Mouse (Mus musculus): ENCODE data around the gene Gpx7.

Gene Gpx7

GRCm38 (mm10) chr4:108406861-108407401, at the start of gene Gpx7:
Gene Gpx7, minus strand, starts transcription at chr4:108406961.
- DNase-seq: no peak

DNA sequence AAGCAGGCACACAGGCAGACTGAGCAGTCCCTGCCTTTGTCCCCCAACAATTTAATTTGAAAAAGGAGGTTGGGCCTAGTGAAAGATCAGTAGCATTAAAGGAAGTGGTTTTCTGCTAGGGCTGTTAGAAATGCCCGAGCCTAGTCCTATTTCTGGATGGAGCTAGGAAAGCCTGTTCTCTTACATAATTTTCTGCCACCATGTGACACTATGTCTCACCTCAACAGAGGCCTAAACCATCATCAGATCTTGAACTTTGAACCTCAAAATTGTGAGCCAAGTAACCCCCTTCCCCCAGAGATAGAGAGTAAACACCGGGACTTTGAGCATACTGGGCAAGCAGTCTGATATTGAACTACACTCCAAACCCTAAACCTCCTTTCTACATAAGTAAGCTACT, 49.3 kb upstream of the Gpx7 start:
- no peak for DNase-seq

GRCm38 (mm10) chr4:108448091-108448490, 41.3 kb upstream of the Gpx7 start:
- DNase-seq: no peak

- no peak for DNase-seq
Measured at GRCm38 (mm10) chr4:108438082-108438840, 31.5 kb upstream of the Gpx7 start.

DNA sequence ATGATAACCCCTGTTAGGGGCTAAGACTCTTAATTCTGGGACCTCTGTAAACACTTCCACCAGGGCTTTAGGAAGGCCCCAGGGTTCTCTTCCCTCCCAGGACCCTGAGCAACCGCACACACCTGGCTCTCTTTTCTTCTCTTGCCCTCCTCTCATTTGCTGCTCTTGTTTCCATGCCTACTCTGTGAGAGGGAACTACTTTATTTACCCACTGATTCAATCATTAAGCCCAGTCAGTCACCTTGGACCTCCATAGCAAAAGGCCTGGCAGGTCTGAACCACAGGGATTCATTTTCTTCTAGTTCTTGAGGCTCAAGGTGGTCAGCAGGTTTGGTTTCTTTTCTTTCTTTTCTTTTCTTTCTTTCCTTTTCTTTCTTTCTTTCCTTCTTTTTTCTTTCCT, 29.5 kb upstream of the Gpx7 start:
- DNase-seq: no peak

DNA sequence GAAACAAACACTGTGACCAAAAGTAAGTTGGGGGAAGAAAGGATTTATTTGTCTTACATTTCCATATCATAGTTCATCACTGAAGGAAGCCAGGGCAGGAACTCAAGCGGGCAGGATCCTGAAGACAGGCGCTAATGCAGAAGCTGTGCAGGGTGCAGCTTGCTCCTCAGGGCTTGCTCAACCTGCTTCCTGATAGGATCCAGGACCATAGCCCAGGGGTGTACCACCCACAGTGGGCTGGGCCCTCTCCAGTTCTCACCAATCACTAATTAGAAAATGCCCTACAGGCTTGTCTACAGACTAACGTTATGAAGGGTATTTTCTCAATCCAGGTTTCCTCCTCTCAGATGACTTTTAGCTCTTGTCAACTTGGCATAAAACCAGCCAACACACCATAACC, 28.9 kb upstream of the Gpx7 start:
- DNase-seq: no peak

- no peak for DNase-seq
Measured at GRCm38 (mm10) chr4:108434781-108435180, 28.0 kb upstream of the Gpx7 start.

GRCm38 (mm10) chr4:108434221-108434620, 27.5 kb upstream of the Gpx7 start:
- no peak for DNase-seq

DNA sequence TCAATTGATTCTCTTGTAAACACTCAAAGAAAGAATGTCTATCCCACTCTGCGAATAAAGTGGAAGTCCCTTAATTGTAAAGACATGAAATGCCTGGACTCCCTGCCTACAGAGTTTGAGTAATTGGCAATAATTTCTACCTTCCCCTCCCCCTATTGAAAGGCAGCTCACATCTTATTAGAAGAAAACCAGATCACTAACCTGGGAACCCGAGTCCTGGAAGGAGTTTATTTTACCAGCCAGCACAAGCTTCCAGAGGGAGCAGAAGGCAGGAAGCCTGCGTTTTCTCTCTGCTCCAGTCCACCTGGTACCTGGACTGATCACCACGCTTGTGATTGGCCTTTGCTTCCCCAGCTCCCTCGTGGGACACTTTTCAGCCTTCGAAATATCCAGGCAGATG, 26.6 kb upstream of the Gpx7 start:
- no peak for DNase-seq

DNA sequence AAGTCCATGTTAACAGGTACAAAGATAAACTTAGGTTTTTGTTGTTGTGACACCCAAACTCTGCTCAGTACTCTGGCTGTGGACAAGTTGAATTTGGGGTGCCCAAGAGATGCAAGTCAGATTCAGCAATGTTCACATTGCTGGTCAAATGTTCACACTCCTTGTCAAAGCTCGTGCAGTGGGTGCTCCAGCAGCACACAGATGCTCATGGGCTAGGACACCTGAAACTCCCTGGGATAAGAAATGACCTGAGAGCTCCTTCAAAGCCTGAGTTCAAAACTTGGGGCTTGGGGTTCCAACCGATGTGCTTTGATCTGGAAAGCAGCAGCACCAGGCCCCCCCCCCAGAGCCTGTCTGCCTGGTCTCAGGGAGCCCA, 24.8 kb upstream of the Gpx7 start:
- DNase-seq: no peak

GRCm38 (mm10) chr4:108430656-108431560, 24.1 kb upstream of the Gpx7 start:
- no peak for DNase-seq

- no peak for DNase-seq
Measured at GRCm38 (mm10) chr4:108428341-108428721, 21.6 kb upstream of the Gpx7 start.

DNA sequence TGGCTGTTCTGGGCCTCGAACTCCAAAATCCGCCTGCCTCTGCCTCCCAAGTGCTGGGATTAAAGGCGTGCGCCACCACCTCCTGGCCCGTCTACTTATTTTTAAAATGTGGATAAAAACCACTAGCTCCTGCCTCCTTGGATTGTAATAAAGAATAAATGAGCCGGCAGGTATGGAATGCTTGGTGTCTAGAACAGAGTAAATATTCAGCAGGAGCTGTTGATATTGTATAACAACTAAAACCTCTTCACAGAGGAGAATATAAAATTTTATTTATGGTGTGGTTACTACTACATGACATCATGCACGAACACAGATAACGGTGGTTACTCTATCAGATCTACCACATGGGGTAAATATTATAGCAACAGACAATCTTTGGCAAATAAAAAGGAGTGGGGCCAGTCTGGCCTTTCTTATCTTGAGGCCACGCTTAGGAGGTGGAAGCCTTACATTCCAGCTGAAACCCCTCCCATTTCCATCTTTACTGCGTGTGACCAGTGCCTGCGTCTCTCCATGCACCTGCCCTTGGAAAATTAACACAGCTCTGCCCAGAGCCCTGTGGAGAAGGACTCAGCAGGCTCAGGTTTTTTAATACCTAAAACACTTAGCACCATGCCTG, 21.1 kb upstream of the Gpx7 start:
- DNase-seq: no peak

DNA sequence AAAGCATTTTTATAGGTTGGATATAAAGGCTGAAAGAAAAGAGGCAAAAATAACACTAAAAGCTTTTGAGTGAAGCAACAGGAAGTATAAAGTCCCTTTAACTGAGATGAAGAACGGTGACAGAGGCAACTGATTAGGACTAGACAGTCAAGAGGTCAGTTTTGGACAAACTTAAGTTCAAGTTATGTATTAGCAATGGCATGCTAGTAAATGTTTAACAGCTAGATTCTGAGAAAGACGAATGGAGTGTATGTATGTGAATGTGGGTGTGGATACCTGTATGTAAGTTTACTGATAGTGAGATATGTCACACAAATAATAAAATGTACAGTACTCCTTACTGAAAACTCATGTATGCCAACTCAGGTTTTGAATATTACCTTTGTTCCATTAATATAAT, 17.8 kb upstream of the Gpx7 start:
- DNase-seq: no peak

GRCm38 (mm10) chr4:108407621-108408020, 860 bp upstream of the Gpx7 start:
- no peak for DNase-seq

DNA sequence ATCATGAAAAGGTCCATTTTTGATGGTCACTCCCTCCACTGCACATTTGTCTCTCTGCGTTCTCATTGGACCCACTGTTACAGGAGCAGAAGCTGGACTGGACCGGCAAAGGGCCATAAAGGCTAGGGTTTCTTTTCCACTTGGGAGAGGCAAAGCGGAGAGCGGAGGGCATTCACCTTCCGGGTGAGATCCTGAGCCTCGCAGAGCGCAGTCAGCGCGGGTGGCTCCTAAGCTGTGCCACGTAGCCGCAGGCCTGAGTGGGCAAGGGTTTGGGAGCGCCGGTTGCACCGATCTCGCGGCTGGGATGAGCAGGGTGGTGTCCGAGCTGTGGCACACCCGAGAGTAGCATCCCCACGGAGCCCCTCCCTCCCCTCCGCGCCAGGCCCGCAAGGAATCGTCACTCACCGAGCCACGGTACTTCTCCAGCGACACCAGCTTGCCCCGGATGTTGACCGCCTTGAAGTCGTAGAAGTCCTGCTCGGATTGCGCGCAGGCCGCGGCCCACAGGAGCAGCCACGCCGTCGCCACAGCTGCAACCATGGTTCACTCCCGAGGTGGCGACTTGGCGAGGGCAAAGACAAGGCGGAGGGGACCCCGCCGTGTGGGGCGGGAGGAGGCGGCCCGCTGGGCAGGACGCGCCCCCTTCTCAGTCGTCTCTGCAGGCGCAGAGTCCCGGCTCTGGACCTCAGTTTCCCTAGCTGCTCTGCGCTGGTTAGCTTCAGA, 462 bp downstream of the Gpx7 start:
- peak; percentile 15 for DNase-seq

DNA sequence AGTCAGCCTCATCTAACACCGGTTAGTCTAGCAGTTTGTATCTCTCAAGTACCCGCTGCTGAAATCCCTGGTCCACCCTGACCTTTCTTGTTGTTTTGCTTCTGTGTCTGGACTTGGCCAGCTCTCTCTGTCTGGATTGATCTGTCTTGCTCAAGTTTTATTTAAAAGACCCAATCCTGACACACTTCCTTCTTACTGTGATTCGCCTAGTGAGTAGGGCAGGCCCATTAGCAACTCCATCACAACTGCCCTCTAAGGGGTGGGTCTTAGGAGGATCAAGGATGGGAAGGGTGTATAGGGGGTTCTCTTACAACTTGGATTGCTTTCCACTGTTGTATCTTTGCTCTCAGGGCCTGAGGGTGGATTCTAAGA, 1.0 kb downstream of the Gpx7 start:
- DNase-seq: no peak

DNA sequence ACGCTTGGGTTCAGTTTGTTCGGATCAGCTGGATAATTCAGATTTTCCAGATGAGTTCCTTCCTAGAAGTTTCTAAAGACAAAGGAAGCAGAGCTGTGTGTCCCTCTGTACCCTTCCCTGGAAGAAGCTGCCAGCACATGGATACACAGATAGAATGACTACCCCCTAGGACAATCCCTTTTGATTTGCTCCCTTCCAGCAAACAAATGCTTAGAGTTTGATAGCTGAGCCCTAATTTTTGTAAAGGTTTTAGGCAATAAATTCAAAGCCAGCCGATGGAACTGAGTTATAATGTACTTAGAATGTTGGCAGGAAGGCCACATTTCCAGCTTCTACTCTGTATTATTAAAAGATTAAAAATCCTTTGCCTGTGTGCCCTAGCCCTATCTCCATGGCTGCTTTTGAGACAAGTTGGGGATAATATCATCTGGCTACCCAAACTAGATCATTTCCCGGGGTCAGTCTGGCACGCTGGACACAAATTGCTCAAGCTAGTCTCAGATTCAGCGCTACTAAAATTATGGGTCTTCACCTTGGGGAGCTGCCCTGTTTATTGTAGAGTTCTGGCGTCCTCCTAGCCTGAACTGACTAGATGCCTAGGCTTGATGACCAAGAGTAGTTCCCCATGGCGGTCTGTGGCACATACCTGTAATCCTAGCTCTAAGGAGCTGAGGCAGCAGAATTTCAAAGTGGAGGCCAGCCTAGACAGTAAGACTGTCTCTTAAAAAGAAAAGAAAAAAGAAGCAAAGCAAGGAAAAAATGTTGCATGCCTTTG, 2.7 kb downstream of the Gpx7 start:
- DNase-seq: no peak

DNA sequence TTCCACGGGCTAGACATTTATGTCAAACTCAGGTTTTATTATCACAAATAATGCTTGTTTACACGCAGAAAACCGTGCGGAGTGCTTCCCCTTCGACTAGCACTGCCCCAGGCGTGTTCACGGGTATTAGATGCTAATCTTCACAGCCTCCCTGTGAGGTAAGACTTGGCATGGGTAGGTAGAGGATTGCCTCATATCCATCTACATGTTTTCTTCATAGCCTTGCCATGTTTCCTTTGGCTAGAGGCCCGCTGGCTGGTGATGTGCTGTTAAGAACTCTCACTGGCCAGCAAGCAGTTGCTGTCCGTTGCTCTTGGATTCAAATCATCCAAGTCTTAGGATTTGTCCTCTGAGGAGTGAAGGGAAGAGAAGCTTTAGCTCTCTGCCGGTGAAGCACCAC, 6.4 kb downstream of the Gpx7 start:
- DNase-seq: no peak

DNA sequence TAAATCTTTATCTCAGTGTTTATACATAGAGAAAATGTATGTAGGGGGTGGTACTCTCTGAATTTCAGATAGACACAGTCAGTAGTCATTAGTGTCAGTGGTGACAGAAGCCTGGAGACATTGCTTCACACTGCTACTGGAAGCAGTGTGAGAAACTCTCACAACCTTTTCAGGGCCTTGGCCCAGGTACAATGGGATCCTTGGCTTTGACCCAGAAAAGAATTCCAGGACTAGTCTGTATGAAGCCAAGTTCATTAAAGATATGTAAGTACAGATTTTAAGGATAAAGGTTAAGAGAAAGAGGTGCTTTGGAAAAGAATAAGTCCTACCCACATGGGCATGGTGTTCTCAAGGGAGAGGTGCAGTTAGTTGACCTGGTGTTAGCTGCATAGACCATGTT, 12.5 kb downstream of the Gpx7 start:
- no peak for DNase-seq

DNA sequence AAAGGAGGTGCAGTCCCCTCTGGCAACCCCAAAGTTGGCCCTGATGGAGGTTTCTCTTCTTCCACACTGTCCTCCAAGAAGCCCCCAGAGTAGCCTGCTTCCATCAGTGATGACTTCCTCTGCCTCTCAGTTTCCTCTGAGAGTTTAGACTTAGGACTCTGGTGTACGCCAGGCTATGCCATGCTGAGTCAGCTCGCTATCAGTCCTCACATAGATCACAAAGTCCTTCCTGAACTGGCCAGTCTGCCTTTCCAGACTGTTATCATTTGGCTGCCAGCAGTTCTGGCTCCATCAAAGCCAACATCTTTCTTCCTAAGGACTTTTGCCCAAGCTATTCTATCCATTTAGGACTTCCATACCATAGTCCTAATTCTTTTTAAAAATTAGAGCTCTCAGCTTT, 14.2 kb downstream of the Gpx7 start:
- DNase-seq: no peak

- no peak for DNase-seq
Measured at GRCm38 (mm10) chr4:108391124-108391523, 15.6 kb downstream of the Gpx7 start.
